Mouse (Mus musculus) embryonic facial prominence, embryonic 12.5 days (tissue): ENCODE data around the gene Prkcd. TPM values are rescaled to one million over a fixed set of nuclear protein-coding genes. Genes with fewer than 3 reads are reported as not detected.

Source experiments
- ATAC-seq: fragments of 200-750 bp; cut with Nextera tagmentation; 2 replicates; pipeline ENCODE4 v1.8.0; 2017; ENCODE audit not compliant: insufficient number of reproducible peaks, insufficient read depth, low FRiP score, low TSS enrichment
- H3K27ac ChIP-seq: fragments of 300-500 bp; sonication (generic); 2 replicates; pipeline ENCODE4 v1.5.1; 2016; ENCODE audit warnings: mild to moderate bottlenecking
- H3K27me3 ChIP-seq: fragments of 300-500 bp; sonication (generic); 2 replicates; pipeline ENCODE4 v1.6.1; 2016; ENCODE audit warnings: mild to moderate bottlenecking, moderate library complexity
- H3K36me3 ChIP-seq: fragments of 300-500 bp; sonication (generic); 2 replicates; pipeline ENCODE4 v1.6.1; 2016; ENCODE audit warnings: mild to moderate bottlenecking
- H3K4me1 ChIP-seq: fragments of 300-500 bp; sonication (generic); 2 replicates; pipeline ENCODE4 v1.6.1; 2016
- H3K4me2 ChIP-seq: fragments of 300-500 bp; sonication (generic); replicated peaks from 2 replicates; pipeline ENCODE4 v1.6.1; 2016; ENCODE audit warnings: mild to moderate bottlenecking, moderate library complexity
- H3K4me3 ChIP-seq: fragments of 300-500 bp; sonication (generic); 2 replicates; pipeline ENCODE4 v1.5.1; 2016; ENCODE audit warnings: mild to moderate bottlenecking
- H3K9ac ChIP-seq: fragments of 300-500 bp; sonication (generic); 2 replicates; pipeline ENCODE4 v1.6.1; 2016; ENCODE audit warnings: mild to moderate bottlenecking, moderate library complexity
- H3K9me3 ChIP-seq: fragments of 300-500 bp; sonication (generic); 2 replicates; pipeline ENCODE4 v1.6.1; 2016; ENCODE audit warnings: mild to moderate bottlenecking, moderate library complexity
- WGBS: fragments of 180-500 bp; shearing (Covaris S2); methylation state at CpG from one replicate; pipeline ENCODE4 v1.1.7; 2016; 5-methylcytosine and 5-hydroxymethylcytosine counted together
- polyA plus RNA-seq: library from polyadenylated mRNA; unstranded; fragments of >200 nt; fragmentation: Nextera tagmentation; extraction: Ambion mirVana; gene quantifications from 2 replicates; pipeline ENCODE4 v1.2.1, GENCODE M21; 2016

Prkcd gene
- polyA plus RNA-seq, 1 experiment from 2014 or later: 55.6 TPM

DNA sequence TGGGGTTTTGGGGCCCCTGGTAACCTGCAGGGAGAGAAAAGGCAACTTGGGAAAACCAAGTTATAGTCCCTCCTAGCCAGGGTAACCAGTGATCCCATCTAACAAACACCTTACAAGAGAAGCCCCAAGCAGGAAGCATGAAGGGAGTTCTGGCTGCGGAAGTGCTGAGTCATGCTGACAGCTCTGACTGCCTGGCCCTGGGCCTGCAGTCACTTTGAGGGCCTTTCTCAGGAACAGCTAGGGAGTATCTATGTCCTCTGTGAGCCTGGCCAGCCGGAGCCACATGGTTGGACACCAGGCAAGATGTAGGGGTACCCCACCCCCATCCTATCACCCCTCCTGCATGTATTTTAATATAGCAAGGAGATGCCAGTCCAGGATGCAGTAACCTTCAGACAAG is 61.6 kb downstream of the Prkcd start:
- ATAC-seq: no peak
- Histone ChIP-seq H3K9ac (no peak overlapping the region), H3K36me3 (peaks cover 85% of the 10 kb centered on the region), H3K27me3 (no peaks in the 10 kb centered on the region), H3K4me1 (no peaks in the 10 kb centered on the region), H3K27ac (no peak overlapping the region), H3K4me2 (no peak overlapping the region), H3K9me3 (no peaks in the 10 kb centered on the region), H3K4me3 (no peak overlapping the region)
- 91% methylated on average over 2 of the region's 2 CpGs for WGBS

- H3K4me2 ChIP-seq: no peak overlapping the region
- no peak overlapping the region for H3K4me3 ChIP-seq
- no peaks in the 10 kb centered on the region for H3K9me3 ChIP-seq
- H3K4me1 ChIP-seq: no peaks in the 10 kb centered on the region
- H3K9ac ChIP-seq: no peak overlapping the region
- no peak overlapping the region for H3K27ac ChIP-seq
- H3K36me3 ChIP-seq: peaks cover 82% of the 10 kb centered on the region
- H3K27me3 ChIP-seq: no peaks in the 10 kb centered on the region
- no peak for ATAC-seq
These were observed 63.7 kb downstream of the Prkcd start for GRCm38 (mm10) chr14:30562343-30562742.

DNA sequence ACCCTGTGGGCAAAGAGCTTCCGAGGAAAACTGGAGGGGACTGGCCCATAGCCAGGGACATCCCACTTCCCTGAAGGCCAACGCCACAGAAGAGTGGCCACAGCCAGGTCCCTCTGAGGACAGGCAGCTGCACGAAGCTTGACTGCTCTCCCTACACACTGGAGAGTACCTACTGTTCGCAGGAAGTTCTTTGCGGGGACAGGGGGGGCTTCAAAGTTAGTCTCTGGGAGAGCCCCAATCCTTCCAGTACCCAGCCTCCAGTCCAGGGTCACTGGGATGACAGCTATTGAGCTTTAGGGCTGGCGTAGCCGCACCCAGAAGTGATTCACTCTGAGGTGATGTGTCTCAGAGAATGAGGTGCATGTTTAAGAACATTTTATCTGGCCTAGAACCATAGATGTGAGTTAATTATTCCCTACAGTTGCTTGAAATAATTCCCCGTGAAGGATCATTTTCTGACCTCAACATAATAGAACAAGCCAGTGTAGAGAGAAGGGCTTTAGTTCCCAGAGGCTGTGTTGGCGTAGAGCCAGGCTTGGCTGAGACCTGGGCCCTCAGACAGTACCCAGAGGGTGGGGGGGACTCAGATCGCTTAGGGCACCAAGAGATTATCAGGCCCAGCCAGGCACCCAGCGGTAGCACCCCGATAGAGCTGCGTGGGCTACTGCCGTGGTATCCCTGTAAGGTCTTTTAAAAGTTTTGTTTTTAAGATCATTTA is 64.4 kb downstream of the Prkcd start:
- H3K36me3 ChIP-seq: peaks cover 78% of the 10 kb centered on the region
- no peaks in the 10 kb centered on the region for H3K4me1 ChIP-seq
- H3K9ac ChIP-seq: no peak overlapping the region

DNA sequence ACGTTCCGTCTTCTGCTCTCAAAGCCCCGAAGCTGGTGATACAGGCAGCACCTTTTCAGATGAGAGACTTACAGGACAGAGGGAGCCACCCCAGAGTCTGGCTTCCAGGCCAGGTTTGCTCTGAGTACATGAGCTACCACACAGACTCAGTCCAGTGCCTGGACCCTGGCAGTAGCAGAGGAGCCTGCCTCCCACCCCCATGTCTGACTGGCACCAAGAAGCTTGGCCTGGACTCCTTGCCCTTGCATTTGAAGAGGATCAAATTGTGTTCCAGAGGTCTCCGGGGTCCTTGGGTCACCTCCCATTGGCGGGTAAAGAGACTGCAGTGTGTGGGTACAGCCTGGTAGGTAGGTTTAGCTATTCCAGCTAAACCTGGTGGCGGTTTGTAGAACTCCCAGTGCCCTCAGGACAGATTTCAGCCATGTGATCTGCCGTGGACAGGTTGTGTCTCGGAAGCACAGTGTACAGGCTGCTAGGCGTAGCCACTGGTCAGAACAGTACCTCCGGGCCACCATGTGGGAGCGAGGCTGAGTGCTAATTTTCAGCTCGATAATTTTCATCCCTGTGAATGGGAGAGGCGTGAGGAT is 65.1 kb downstream of the Prkcd start:
- ATAC-seq: no peak
- H3K27me3 ChIP-seq: no peaks in the 10 kb centered on the region
- no peaks in the 10 kb centered on the region for H3K4me1 ChIP-seq
- no peak overlapping the region for H3K27ac ChIP-seq
- H3K4me2 ChIP-seq: no peak overlapping the region
- H3K36me3 ChIP-seq: peaks cover 79% of the 10 kb centered on the region
- no peaks in the 10 kb centered on the region for H3K9me3 ChIP-seq
- H3K9ac ChIP-seq: no peak overlapping the region
- 95% methylated on average over 13 of the region's 13 CpGs for WGBS
- no peak overlapping the region for H3K4me3 ChIP-seq

More for the DNA sequence above, 64.4 kb downstream of the Prkcd start:
- Histone ChIP-seq H3K27me3 (no peaks in the 10 kb centered on the region), H3K4me3 (no peak overlapping the region), H3K9me3 (no peaks in the 10 kb centered on the region), H3K27ac (0 out of 2 replicates have a peak overlapping the region, but pooled peaks have one; percentile 7), H3K4me2 (no peak overlapping the region)
- 85% methylated on average over 14 of the region's 14 CpGs for WGBS
- ATAC-seq: peak; percentile 49; the same call in 1 of the 2 replicates

DNA sequence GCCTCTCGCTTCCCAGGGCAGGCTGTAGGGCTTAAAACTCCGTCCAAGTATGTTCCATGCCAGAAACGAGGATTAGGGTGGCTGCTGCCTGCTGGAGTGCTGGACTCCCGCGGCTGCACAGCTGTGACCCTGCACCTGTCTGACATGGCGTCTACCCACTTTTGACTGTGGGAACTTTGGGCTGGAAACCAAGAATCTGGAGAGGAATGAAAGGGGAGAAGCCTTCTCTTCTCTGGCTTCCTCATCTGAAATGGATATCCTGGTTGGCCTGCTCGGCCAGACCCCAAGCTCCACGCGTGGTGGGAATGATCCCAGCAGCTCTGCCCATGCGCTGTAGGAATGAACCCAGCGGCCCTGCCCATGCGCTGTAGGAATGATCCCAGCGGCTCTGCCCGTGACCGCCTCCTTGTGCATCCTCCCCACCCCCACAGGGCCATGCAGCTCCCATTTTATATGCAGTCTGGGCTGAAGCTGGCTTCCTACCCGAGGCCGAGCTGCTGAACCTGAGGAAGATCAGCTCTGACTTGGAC is 66.6 kb downstream of the Prkcd start:
- no peaks in the 10 kb centered on the region for H3K27me3 ChIP-seq
- H3K4me1 ChIP-seq: no peaks in the 10 kb centered on the region
- H3K4me2 ChIP-seq: no peak overlapping the region
- no peak for ATAC-seq
- no peak overlapping the region for H3K4me3 ChIP-seq
- H3K36me3 ChIP-seq: peaks cover 66% of the 10 kb centered on the region
- H3K9me3 ChIP-seq: no peaks in the 10 kb centered on the region
- no peak overlapping the region for H3K27ac ChIP-seq
- no peak overlapping the region for H3K9ac ChIP-seq
- WGBS: 85% methylated on average over 17 of the region's 17 CpGs

- ATAC-seq: no peak
- Histone ChIP-seq H3K4me1 (no peaks in the 10 kb centered on the region), H3K27ac (no peak overlapping the region), H3K9me3 (no peaks in the 10 kb centered on the region), H3K36me3 (peaks cover 56% of the 10 kb centered on the region), H3K4me3 (no peak overlapping the region), H3K27me3 (no peaks in the 10 kb centered on the region), H3K9ac (no peak overlapping the region), H3K4me2 (no peak overlapping the region)
- 78% methylated on average over 9 of the region's 9 CpGs for WGBS
These were observed 68.3 kb downstream of the Prkcd start for GRCm38 (mm10) chr14:30557730-30558129.

DNA sequence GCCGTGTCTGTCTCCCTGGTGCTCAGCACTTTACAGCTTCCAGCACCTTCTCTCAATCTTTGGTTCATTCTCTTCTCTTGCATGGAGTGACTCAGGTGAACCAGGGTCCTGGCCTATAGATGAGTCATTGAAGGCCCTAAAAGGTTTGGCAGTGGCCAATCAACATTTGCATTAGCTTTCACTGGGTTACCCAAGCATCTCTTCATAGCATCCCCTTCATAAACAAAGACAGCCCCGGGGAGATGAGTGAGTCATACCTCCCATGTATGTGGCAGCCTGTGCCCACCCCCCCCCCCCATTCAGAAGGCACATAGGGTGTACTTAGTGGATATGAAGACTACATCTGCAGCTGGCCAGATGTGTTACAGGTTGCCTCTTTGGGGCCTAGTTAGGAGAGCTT is 69.4 kb downstream of the Prkcd start:
- ATAC-seq: no peak
- no peaks in the 10 kb centered on the region for H3K9me3 ChIP-seq
- H3K4me3 ChIP-seq: no peak overlapping the region
- no peak overlapping the region for H3K9ac ChIP-seq
- peaks cover 53% of the 10 kb centered on the region for H3K36me3 ChIP-seq
- no peak overlapping the region for H3K27ac ChIP-seq
- no peak overlapping the region for H3K4me2 ChIP-seq
- 90% methylated on average over 2 of the region's 2 CpGs for WGBS
- peaks cover 1% of the 10 kb centered on the region for H3K4me1 ChIP-seq
- no peaks in the 10 kb centered on the region for H3K27me3 ChIP-seq

DNA sequence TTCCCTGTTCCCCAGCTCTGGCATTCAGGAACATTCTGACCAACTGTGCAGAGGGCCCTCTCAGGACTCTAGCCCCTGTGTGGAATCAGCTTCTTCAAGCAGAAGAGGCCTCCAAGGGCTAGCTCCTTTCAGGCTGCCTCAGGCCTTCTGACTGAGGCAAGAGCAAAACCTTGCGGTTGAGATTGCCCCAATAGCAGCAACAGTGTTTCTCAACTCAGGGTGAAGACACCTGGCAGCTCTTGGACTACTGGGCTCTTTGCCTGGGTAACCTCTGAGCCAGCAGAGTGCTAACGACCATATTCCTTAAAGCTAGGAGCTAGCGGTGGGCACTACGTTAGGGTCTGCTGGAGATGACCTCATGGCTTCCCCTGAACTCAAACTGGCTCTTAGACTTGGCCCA is 72.8 kb downstream of the Prkcd start:
- ATAC-seq: no peak
- Histone ChIP-seq H3K27ac (no peak overlapping the region), H3K9ac (no peak overlapping the region), H3K4me3 (no peak overlapping the region), H3K27me3 (no peaks in the 10 kb centered on the region), H3K4me2 (no peak overlapping the region), H3K36me3 (peaks cover 19% of the 10 kb centered on the region), H3K9me3 (no peaks in the 10 kb centered on the region), H3K4me1 (peaks cover 25% of the 10 kb centered on the region)
- WGBS: 91% methylated on average over 4 of the region's 4 CpGs

DNA sequence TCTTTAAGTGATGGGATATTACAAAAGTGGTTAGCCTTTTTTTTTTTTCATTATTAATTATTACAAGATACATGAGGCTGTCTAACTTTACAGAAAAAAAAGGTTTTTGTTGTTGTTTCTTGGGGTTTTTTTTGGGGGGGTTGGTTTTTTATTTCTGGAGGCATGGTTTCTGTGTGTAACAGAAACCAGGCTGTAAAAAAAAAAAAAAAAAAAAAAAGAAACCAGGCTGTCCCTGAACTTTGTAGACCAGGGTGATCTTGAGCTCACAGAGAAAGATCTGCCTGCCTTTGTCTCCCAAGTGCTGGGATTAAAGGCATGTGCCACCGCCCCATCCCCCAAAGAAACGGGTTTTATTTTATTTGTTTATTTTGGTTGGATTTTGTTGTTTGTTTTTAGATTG is 74.0 kb downstream of the Prkcd start:
- WGBS: 92% methylated on average over 2 of the region's 2 CpGs
- Histone ChIP-seq H3K9me3 (no peaks in the 10 kb centered on the region), H3K27ac (no peak overlapping the region), H3K4me2 (peak overlapping the region; percentile 89), H3K36me3 (peaks cover 15% of the 10 kb centered on the region; the same call in 1 of the 2 replicates), H3K4me1 (peaks cover 29% of the 10 kb centered on the region), H3K27me3 (no peaks in the 10 kb centered on the region), H3K4me3 (no peak overlapping the region), H3K9ac (no peak overlapping the region)
- no peak for ATAC-seq

DNA sequence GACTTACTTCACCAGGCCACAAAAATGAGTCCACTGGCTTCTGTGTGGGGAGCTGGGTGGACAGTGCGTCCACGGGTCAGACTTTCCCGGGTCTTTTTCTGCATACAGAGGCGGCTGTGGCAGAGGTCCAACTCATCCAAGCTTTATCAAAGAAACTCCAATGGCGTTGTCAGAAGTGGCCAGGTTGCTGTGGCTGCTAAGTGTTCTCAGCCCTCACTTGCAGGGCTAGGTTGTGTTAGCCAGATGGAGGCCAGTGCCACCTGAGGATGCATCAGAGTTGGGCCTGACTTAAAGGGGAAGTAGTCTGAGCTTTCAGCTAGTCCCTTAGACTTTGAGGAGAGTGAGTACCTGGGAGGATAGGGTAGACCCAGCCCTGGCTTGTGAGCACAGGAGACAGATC is 74.5 kb downstream of the Prkcd start:
- H3K4me1 ChIP-seq: peaks cover 29% of the 10 kb centered on the region
- H3K4me3 ChIP-seq: peak overlapping the region; percentile 68; the same call in 1 of the 2 replicates
- no peaks in the 10 kb centered on the region for H3K27me3 ChIP-seq
- peak overlapping the region; percentile 89 for H3K4me2 ChIP-seq
- peaks cover 12% of the 10 kb centered on the region; the same call in 1 of the 2 replicates for H3K36me3 ChIP-seq
- no peak for ATAC-seq
- H3K9ac ChIP-seq: no peak overlapping the region
- no peaks in the 10 kb centered on the region for H3K9me3 ChIP-seq
- no peak overlapping the region for H3K27ac ChIP-seq
- WGBS: 78% methylated on average over 5 of the region's 5 CpGs

- H3K27ac ChIP-seq: 0 out of 2 replicates have a peak overlapping the region, but pooled peaks have one; percentile 92
- H3K9ac ChIP-seq: peak overlapping the region; percentile 90
- H3K4me3 ChIP-seq: peak overlapping the region; percentile 68
- 34% methylated on average over 8 of the region's 8 CpGs for WGBS
- H3K27me3 ChIP-seq: no peaks in the 10 kb centered on the region
- no peak for ATAC-seq
- no peaks in the 10 kb centered on the region for H3K9me3 ChIP-seq
- peak overlapping the region; percentile 89 for H3K4me2 ChIP-seq
- peaks cover 29% of the 10 kb centered on the region for H3K4me1 ChIP-seq
- 0 out of 2 replicates have a peak, but pooled peaks cover 6% of the 10 kb centered on the region for H3K36me3 ChIP-seq
These were observed 75.6 kb downstream of the Prkcd start for GRCm38 (mm10) chr14:30550232-30551070.
